Mouse (Mus musculus) thymus, postnatal 4 days (tissue): ENCODE data around the gene Psmb7.

Source experiments
- DNase-seq: peaks from one replicate; pipeline ENCODE4 v3.0.0; 2021

Gene Psmb7

GRCm38 (mm10) chr2:38542366-38542765, 101.5 kb downstream of the Psmb7 start:
- DNase-seq, result no peak

- no peak for DNase-seq
Measured at GRCm38 (mm10) chr2:38541570-38541969, 102.3 kb downstream of the Psmb7 start.

DNA sequence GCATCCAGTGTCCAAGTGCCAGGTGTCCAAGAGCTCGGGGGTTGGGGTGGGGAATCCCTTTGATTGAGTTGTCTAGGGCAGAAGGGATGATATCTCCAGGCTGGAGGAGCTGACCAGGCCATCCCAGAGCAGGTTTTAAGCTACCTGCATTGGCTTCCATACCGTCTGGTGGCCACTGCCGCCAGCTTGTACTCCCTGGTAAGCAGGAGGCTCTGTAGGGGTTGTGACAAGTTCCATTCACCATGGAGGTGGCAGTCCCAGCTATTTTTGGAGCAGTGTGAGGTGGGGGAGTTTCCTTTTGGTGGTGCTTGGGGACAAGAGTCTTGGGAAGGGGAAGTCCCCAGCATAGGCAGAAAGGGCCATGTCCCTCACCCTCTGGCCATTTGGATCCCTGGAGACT, 102.8 kb downstream of the Psmb7 start:
- no peak for DNase-seq

DNA sequence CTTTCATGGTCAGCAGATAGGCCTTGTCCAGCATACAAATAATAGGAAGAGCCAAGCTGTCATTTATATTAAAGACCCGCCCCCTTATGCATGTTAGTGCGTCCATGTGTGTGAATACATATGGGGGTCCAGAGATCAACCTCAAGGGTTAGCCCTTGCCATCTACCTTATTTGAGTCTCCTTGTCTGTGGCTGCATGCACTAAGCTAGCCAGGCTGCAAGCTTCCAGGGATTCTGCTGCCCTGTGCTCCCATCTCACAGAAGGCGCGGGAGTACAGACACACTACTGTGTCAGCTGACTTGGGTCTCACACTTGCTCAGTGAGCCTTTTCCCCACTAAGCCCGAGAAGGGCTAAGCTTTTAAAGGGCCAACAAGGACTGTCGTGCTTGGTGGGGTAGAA, 103.2 kb downstream of the Psmb7 start:
- no peak for DNase-seq

DNA sequence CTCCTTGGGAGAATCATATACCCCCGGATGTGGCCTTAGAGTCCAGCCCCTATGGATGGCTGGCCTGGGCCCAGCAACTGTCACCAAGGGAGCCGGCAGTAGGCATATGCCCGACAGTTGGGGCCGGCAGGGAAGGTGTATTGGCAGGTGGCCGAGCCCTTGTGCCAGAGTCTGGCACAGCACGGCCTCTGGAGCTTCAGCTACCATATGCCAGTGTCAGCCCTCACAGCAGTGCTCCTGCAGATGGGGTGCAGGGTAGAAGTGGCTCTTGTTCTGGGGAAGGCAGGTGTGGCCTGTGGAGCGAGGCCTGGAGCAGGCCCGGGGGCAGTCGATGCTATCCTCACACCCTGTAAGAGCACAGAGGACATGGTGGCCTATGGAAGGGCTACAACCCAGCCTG, 104.2 kb downstream of the Psmb7 start:
- no peak for DNase-seq
